Mouse (Mus musculus) subcutaneous adipose tissue, adult 2 months (tissue): Measurements from ENCODE around the gene Aqp7. TPM values are rescaled to one million over a fixed set of nuclear protein-coding genes. Genes with fewer than 3 reads are reported as not detected.

ENCODE experiments used
- polyA plus RNA-seq: library from polyadenylated mRNA; depleted of rRNA; stranded (reverse); fragments of >200 nt; gene quantifications from 2 replicates; pipeline ENCODE4 v1.2.3, GENCODE M21; 2012; ENCODE audit warnings: low replicate concordance; rRNA removed

Aqp7 gene
- polyA plus RNA-seq = 43.3 and 234 TPM in 2 replicates

GRCm38 (mm10) chr4:41047524-41048271, at the start of gene Aqp7:
Aqp7 (minus strand) TSS chr4:41048139.

Other genes with a start within 250 kb of the Aqp7 start
- 38.2 and 58.4 TPM in 2 replicates for gene B4galt1, start 194.1 kb downstream of the Aqp7 start, polyA plus RNA-seq
- 0.53 and 1.0 TPM in 2 replicates for gene Spink4, start 128.1 kb downstream of the Aqp7 start, polyA plus RNA-seq
- gene Bag1, start 99.8 kb downstream of the Aqp7 start, polyA plus RNA-seq = 85.0 and 117 TPM in 2 replicates
- 19.0 and 27.1 TPM in 2 replicates for gene Chmp5, start 99.7 kb downstream of the Aqp7 start, polyA plus RNA-seq
- 28.7 and 45.9 TPM in 2 replicates for gene Nfx1, start 77.2 kb downstream of the Aqp7 start, polyA plus RNA-seq
- 0.96 and 8.0 TPM in 2 replicates for gene Aqp3, start 50.0 kb upstream of the Aqp7 start, polyA plus RNA-seq
- gene Nol6, start 76.3 kb upstream of the Aqp7 start, polyA plus RNA-seq = 54.2 and 70.2 TPM in 2 replicates
- gene Ube2r2, start 87.6 kb upstream of the Aqp7 start, polyA plus RNA-seq = 57.1 and 61.8 TPM in 2 replicates
- gene Ubap2, start 227.0 kb upstream of the Aqp7 start, polyA plus RNA-seq = 50.5 and 60.0 TPM in 2 replicates